ENCODE assay signal across 14 mouse cellular contexts in the genomic region with DNA sequence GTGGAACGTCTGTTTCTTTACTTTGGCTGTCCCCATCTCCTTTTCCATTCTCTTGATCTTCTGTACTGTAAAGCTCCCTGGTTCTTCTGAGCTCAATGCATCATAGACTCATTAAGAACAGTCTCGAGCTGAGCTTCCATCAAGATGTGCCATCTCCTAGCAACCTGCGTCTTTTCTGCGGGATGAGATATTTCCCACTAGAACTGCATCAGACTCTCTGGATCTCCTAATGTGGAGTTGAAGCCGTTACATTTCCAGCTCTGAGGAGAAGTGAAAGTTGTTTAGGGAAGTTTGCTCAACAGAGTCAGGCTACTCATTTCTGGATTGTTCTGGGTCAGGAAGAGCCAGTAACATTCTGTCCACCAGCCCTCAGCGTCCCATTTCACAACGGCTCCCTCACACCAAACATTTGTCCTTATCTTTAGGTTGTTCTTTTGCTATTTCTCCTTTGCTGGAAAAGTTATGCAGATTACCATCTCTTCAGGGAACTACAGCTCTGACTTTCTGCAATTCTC.
DNase-seq lines count a peak whose midpoint lies in the region; ATAC-seq and TF ChIP-seq lines count a peak whose summit lies in the region.
"Had no signal": no experiment of that assay in that cellular context is flagged by ENCODE, and none has a peak within 500 bp of the region (broad histone marks: within the 10 kb centered on the region; RNA-seq: fewer than 3 reads in every experiment).

No protein-coding gene starts in this region.

- no peak for TF ChIP-seq CTCF in CH12.LX (conservative IDR thresholded peaks at IDR 0.05 in 1 of 2, IDR thresholded peaks at IDR 0.05 in 1 of 2; ENCODE audit: low read depth in 2 of 2, low read length in 2 of 2)

- TF ChIP-seq RAD21 in CH12.LX (IDR thresholded peaks at IDR 0.05; ENCODE audit: low read depth, low read length) = no peak

- H3K9ac ChIP-seq in kidney, embryonic 14.5 days (ENCODE audit: low read depth, low read length) = no peak overlapping the region
- no peak overlapping the region for H3K9ac ChIP-seq in CH12.LX (ENCODE audit: insufficient read depth, low read depth)
- H3K9ac ChIP-seq: liver, embryonic 12.5 days had no signal

- no peak for ATAC-seq in kidney, embryonic 14.5 days (ENCODE audit: low FRiP score, low TSS enrichment)
- ATAC-seq: forebrain, embryonic 16.5 days; liver, embryonic 12.5 days had no signal

- H3K27me3 ChIP-seq in kidney, embryonic 14.5 days (ENCODE audit: control insufficient read depth, insufficient read depth, low read length) = no peaks in the 10 kb centered on the region
- no peaks in the 10 kb centered on the region for H3K27me3 ChIP-seq in CH12.LX (replicated peaks)

- in situ Hi-C loops in CH12.LX (cut with MboI; ENCODE audit: low pct_ligation_motif_present, low pct_unique_long_range_greater_than_20kb, low sequenced_read_pairs) = loop anchor here (10.0 kb wide), 2 partner anchors 183 to 293 kb away; no protein-coding TSS in a partner anchor

- H3K9me3 ChIP-seq in kidney, embryonic 14.5 days (ENCODE audit: control insufficient read depth, low read length) = no peaks in the 10 kb centered on the region
- H3K9me3 ChIP-seq in CH12.LX (replicated peaks; ENCODE audit: low read length) = no peaks in the 10 kb centered on the region
- H3K9me3 ChIP-seq: heart, embryonic 10.5 days; kidney, embryonic 15.5 days; liver, embryonic 12.5 days; neural tube, embryonic 13.5 days had no signal

- no peaks in the 10 kb centered on the region for H3K4me1 ChIP-seq in kidney, embryonic 14.5 days (ENCODE audit: control insufficient read depth, insufficient read depth, low read length)
- H3K4me1 ChIP-seq in CH12.LX (ENCODE audit: control insufficient read depth in 1 of 2, insufficient read depth in 2 of 2) = peaks cover 13 to 64% of the 10 kb centered on the region in 2 experiments

- no peak overlapping the region for H3K27ac ChIP-seq in kidney, embryonic 14.5 days (ENCODE audit: low read depth, low read length)
- peak overlapping the region; percentile 6 for H3K27ac ChIP-seq in CH12.LX (ENCODE audit: insufficient read depth, low read depth)
- H3K27ac ChIP-seq in macrophage = peak overlapping the region; percentile 66
- H3K27ac ChIP-seq: kidney, embryonic 15.5 days; liver, embryonic 12.5 days; neural tube, embryonic 13.5 days had no signal

- H3K4me3 ChIP-seq in kidney, embryonic 14.5 days (ENCODE audit: low read length) = no peak overlapping the region
- H3K4me3 ChIP-seq in CH12.LX (replicated peaks in 1 of 3; ENCODE audit: low read depth in 2 of 3, low read length in 2 of 3, poor library complexity in 1 of 3) (peak overlapping the region in 2 of 3 experiments; percentile 6 to 14), macrophage (ENCODE audit: inconsistent target) (peak overlapping the region; percentile 13; the same call in 1 of the 2 replicates)
- H3K4me3 ChIP-seq: erythroblast, embryonic 14.5 days had no signal

- WGBS in kidney, embryonic 14.5 days = 70% methylated on average over 7 of the region's 7 CpGs
- 5% methylated on average over 7 of the region's 7 CpGs for WGBS in macrophage (ENCODE audit: missing documents)

- peak overlapping the region; percentile 52; the same call in 1 of the 2 replicates for H3K4me2 ChIP-seq in kidney, embryonic 14.5 days (replicated peaks; ENCODE audit: low read depth, low read length)
- H3K4me2 ChIP-seq in CH12.LX (ENCODE audit: insufficient read depth, low read depth, poor library complexity, severe bottlenecking) = peak overlapping the region; percentile 44

- TF ChIP-seq EP300 in CH12.LX (IDR thresholded peaks at IDR 0.05; ENCODE audit: low read length) = peak; percentile 83

- H3K36me3 ChIP-seq in kidney, embryonic 14.5 days (ENCODE audit: control insufficient read depth, insufficient read depth, low read length) = no peaks in the 10 kb centered on the region
- H3K36me3 ChIP-seq in CH12.LX (replicated peaks in 1 of 2; ENCODE audit: control insufficient read depth in 1 of 2, insufficient read depth in 1 of 2, low read length in 1 of 2) (peaks cover 0 to 15% of the 10 kb centered on the region in 2 experiments), macrophage (ENCODE audit: inconsistent target) (no peaks in the 10 kb centered on the region)
- H3K36me3 ChIP-seq: heart, embryonic 10.5 days; kidney, embryonic 15.5 days; liver, embryonic 12.5 days; neural tube, embryonic 13.5 days had no signal

- DNase-seq in kidney, postnatal 4 days = no peak
- DNase-seq in 416B (ENCODE audit: low read depth) (peak; percentile 6), CH12.LX (ENCODE audit: extremely low read depth) (peak; percentile 60)
- DNase-seq in urinary bladder, postnatal 25 days (ENCODE audit: low spot score) = no peak
- no peak for DNase-seq in right cerebral cortex, postnatal 25 days
- no peak for DNase-seq in embryo, embryonic 9.5 days (ENCODE audit: extremely low spot score)

- no peak for TF ChIP-seq POLR2A in CH12.LX (IDR thresholded peaks at IDR 0.05; ENCODE audit: low read depth, low read length)

- dilution Hi-C loops in CH12.LX (cut with MboI; ENCODE audit: extremely low pct_ligation_motif_present, extremely low pct_unique_long_range_greater_than_20kb, low sequenced_read_pairs) = loop anchor here (25.0 kb wide), 1 partner anchor 101 kb away; no protein-coding TSS in a partner anchor

- H3K79me2 ChIP-seq in CH12.LX (replicated peaks; ENCODE audit: control insufficient read depth, extremely low read depth, insufficient read depth, poor library complexity, severe bottlenecking) (no peaks in the 10 kb centered on the region), macrophage (ENCODE audit: inconsistent target) (no peaks in the 10 kb centered on the region)

TF ChIP-seq in CH12.LX, 34 proteins besides CTCF, POLR2A, EP300 and RAD21:
- TF ChIP-seq ZC3H11A (IDR thresholded peaks at IDR 0.05; ENCODE audit: low read depth, low read length) (no peak), JUN (IDR thresholded peaks at IDR 0.05; ENCODE audit: insufficient read depth, low read depth, low read length) (peak; percentile 25; the same call in 1 of the 2 replicates), CHD1 (IDR thresholded peaks at IDR 0.05; ENCODE audit: low read depth, low read length) (no peak), MXI1 (IDR thresholded peaks at IDR 0.05; ENCODE audit: low read depth, low read length) (no peak), ZMIZ1 (IDR thresholded peaks at IDR 0.05; ENCODE audit: low read depth, low read length) (no peak), NELFE (IDR thresholded peaks at IDR 0.05; ENCODE audit: low read depth, low read length) (no peak), MAFK (IDR thresholded peaks at IDR 0.05; ENCODE audit: insufficient replicate concordance, low read length) (no peak), RCOR1 (conservative IDR thresholded peaks at IDR 0.05; ENCODE audit: low read depth, low read length) (no peak), USF1 (IDR thresholded peaks at IDR 0.05; ENCODE audit: low read depth, low read length) (no peak), IRF4 (IDR thresholded peaks at IDR 0.05; ENCODE audit: low read depth, low read length) (peak; percentile 74; the same call in 1 of the 2 replicates), JUND (conservative IDR thresholded peaks at IDR 0.05; ENCODE audit: low read depth, low read length) (peak; percentile 60; the same call in 1 of the 2 replicates), TBP (conservative IDR thresholded peaks at IDR 0.05; ENCODE audit: low read depth, low read length) (no peak), MEF2A (IDR thresholded peaks at IDR 0.05; ENCODE audit: borderline replicate concordance, low read depth, low read length) (no peak), NRF1 (IDR thresholded peaks at IDR 0.05; ENCODE audit: low read depth, low read length) (no peak), HCFC1 (IDR thresholded peaks at IDR 0.05; ENCODE audit: low read depth, low read length) (no peak), MAZ (IDR thresholded peaks at IDR 0.05; ENCODE audit: low read depth, low read length) (no peak)

Comparison
In these comparisons a context has a peak if more than half of its experiments do, and no peak if none do; other contexts are left out.
1. DNase-seq: peak in 416B (single experiment) and CH12.LX (single experiment); none in kidney, postnatal 4 days (0 of 2), urinary bladder, postnatal 25 days (single experiment), right cerebral cortex, postnatal 25 days (single experiment) and embryo, embryonic 9.5 days (single experiment).